In genomic region chr1:172295751-172296197, GRCm38 (mm10) we compare ENCODE assay signal across 9 mouse cellular contexts. TPM values are rescaled to one million over a fixed set of nuclear protein-coding genes. Genes with fewer than 3 reads are reported as not detected.
A peak's percentile ranks its signal among the peaks of the same experiment; 100 is the strongest.
DNase-seq lines count a peak whose midpoint lies in the region; ATAC-seq and TF ChIP-seq lines count a peak whose summit lies in the region.
"Had no signal": no experiment of that assay in that cellular context is flagged by ENCODE, and none has a peak within 500 bp of the region (broad histone marks: within the 10 kb centered on the region; RNA-seq: fewer than 3 reads in every experiment).

No protein-coding gene starts in this region.

- H3K9me3 ChIP-seq in lung, embryonic 14.5 days (ENCODE audit: low read depth, low read length), result no peaks in the 10 kb centered on the region
- no peaks in the 10 kb centered on the region for H3K9me3 ChIP-seq in embryonic facial prominence, embryonic 15.5 days (replicated peaks)
- no peaks in the 10 kb centered on the region for H3K9me3 ChIP-seq in heart, embryonic 16.5 days (replicated peaks; ENCODE audit: control insufficient read depth, low read length)
- H3K9me3 ChIP-seq in midbrain, embryonic 15.5 days, result no peaks in the 10 kb centered on the region
- H3K9me3 ChIP-seq in liver, postnatal 0 days (ENCODE audit: low read length), result no peaks in the 10 kb centered on the region

- H3K27ac ChIP-seq in lung, embryonic 14.5 days (ENCODE audit: low read depth), result peak overlapping the region; percentile 19; the same call in 1 of the 2 replicates
- H3K27ac ChIP-seq in embryonic facial prominence, embryonic 15.5 days (replicated peaks), result no peak overlapping the region
- H3K27ac ChIP-seq in heart, embryonic 16.5 days (ENCODE audit: low read length), result peak overlapping the region; percentile 90
- H3K27ac ChIP-seq in midbrain, embryonic 15.5 days, result peak overlapping the region; percentile 72
- no peak overlapping the region for H3K27ac ChIP-seq in liver, postnatal 0 days (ENCODE audit: low read depth)

- H3K4me1 ChIP-seq in lung, embryonic 14.5 days (ENCODE audit: insufficient read depth), result peaks cover 15% of the 10 kb centered on the region
- peaks cover 34% of the 10 kb centered on the region for H3K4me1 ChIP-seq in embryonic facial prominence, embryonic 15.5 days
- peaks cover 33% of the 10 kb centered on the region for H3K4me1 ChIP-seq in heart, embryonic 16.5 days (ENCODE audit: control insufficient read depth, insufficient read depth, low read length)
- H3K4me1 ChIP-seq in midbrain, embryonic 15.5 days, result peaks cover 8% of the 10 kb centered on the region
- H3K4me1 ChIP-seq in liver, postnatal 0 days (ENCODE audit: insufficient read depth), result 0 out of 2 replicates have a peak, but pooled peaks cover 4% of the 10 kb centered on the region

- ATAC-seq in lung, embryonic 14.5 days (ENCODE audit: insufficient read depth), result peak; percentile 37; the same call in 1 of the 2 replicates
- ATAC-seq in embryonic facial prominence, embryonic 15.5 days (ENCODE audit: insufficient number of reproducible peaks, low FRiP score, low TSS enrichment, low read depth), result no peak
- no peak for ATAC-seq in heart, embryonic 16.5 days (replicated peaks; ENCODE audit: extremely low read depth, insufficient read depth, low FRiP score)
- ATAC-seq in midbrain, embryonic 15.5 days (replicated peaks), result peak; percentile 73
- no peak for ATAC-seq in liver, postnatal 0 days

- no peak for TF ChIP-seq CTCF in lung, embryonic 14.5 days (IDR thresholded peaks at IDR 0.05; ENCODE audit: low read depth)
- TF ChIP-seq CTCF in liver, postnatal 0 days (IDR thresholded peaks at IDR 0.05; ENCODE audit: low read depth), result no peak

- TF ChIP-seq EP300 in liver, postnatal 0 days (IDR thresholded peaks at IDR 0.05; ENCODE audit: low read depth), result no peak

- no peaks in the 10 kb centered on the region for H3K27me3 ChIP-seq in lung, embryonic 14.5 days (ENCODE audit: insufficient read depth, low read length)
- no peaks in the 10 kb centered on the region for H3K27me3 ChIP-seq in embryonic facial prominence, embryonic 15.5 days
- no peaks in the 10 kb centered on the region for H3K27me3 ChIP-seq in heart, embryonic 16.5 days (ENCODE audit: control insufficient read depth, insufficient read depth, low read length)
- no peaks in the 10 kb centered on the region for H3K27me3 ChIP-seq in midbrain, embryonic 15.5 days (replicated peaks)
- no peaks in the 10 kb centered on the region for H3K27me3 ChIP-seq in liver, postnatal 0 days (ENCODE audit: insufficient read depth, low read length)

- H3K4me3 ChIP-seq in lung, embryonic 14.5 days (ENCODE audit: low read depth, low read length), result no peak overlapping the region
- H3K4me3 ChIP-seq in embryonic facial prominence, embryonic 15.5 days (replicated peaks), result no peak overlapping the region
- peak overlapping the region; percentile 53 for H3K4me3 ChIP-seq in heart, embryonic 16.5 days (ENCODE audit: low read length)
- H3K4me3 ChIP-seq in midbrain, embryonic 15.5 days, result peak overlapping the region; percentile 22; the same call in 1 of the 2 replicates
- no peak overlapping the region for H3K4me3 ChIP-seq in liver, postnatal 0 days (ENCODE audit: low read depth, low read length)

- WGBS in lung, embryonic 14.5 days, result 26% methylated on average over 4 of the region's 4 CpGs
- WGBS in embryonic facial prominence, embryonic 15.5 days, result 43% methylated on average over 4 of the region's 4 CpGs
- WGBS in heart, embryonic 16.5 days, result 46% methylated on average over 4 of the region's 4 CpGs
- WGBS in midbrain, embryonic 15.5 days, result 35% methylated on average over 4 of the region's 4 CpGs
- WGBS in liver, postnatal 0 days (ENCODE audit: insufficient replicate concordance), result 56% methylated on average over 4 of the region's 4 CpGs

- H3K4me2 ChIP-seq in lung, embryonic 14.5 days, result peak overlapping the region; percentile 52
- H3K4me2 ChIP-seq in embryonic facial prominence, embryonic 15.5 days (replicated peaks), result 0 out of 2 replicates have a peak overlapping the region, but pooled peaks have one; percentile 39
- H3K4me2 ChIP-seq in heart, embryonic 16.5 days (ENCODE audit: low read depth, low read length), result peak overlapping the region; percentile 68
- H3K4me2 ChIP-seq in midbrain, embryonic 15.5 days, result peak overlapping the region; percentile 28; the same call in 1 of the 2 replicates
- no peak overlapping the region for H3K4me2 ChIP-seq in liver, postnatal 0 days (ENCODE audit: low read depth, low read length)

- peak; percentile 73 for DNase-seq in lung, embryonic 14.5 days
- no peak for DNase-seq in lung, postnatal 36 days
- no peak for DNase-seq in adrenal gland, adult 8-10 months
- no peak for DNase-seq in liver, postnatal 0 days
- DNase-seq in urinary bladder, postnatal 10 days (ENCODE audit: low spot score), result no peak

- H3K9ac ChIP-seq in lung, embryonic 14.5 days, result no peak overlapping the region
- H3K9ac ChIP-seq in embryonic facial prominence, embryonic 15.5 days, result no peak overlapping the region
- H3K9ac ChIP-seq in heart, embryonic 16.5 days (ENCODE audit: low read length), result peak overlapping the region; percentile 39
- no peak overlapping the region for H3K9ac ChIP-seq in midbrain, embryonic 15.5 days
- no peak overlapping the region for H3K9ac ChIP-seq in liver, postnatal 0 days (replicated peaks)

- H3K36me3 ChIP-seq in lung, embryonic 14.5 days (ENCODE audit: insufficient read depth), result no peaks in the 10 kb centered on the region
- no peaks in the 10 kb centered on the region for H3K36me3 ChIP-seq in embryonic facial prominence, embryonic 15.5 days
- H3K36me3 ChIP-seq in heart, embryonic 16.5 days (ENCODE audit: control insufficient read depth, insufficient read depth), result peaks cover 7% of the 10 kb centered on the region; the same call in 1 of the 2 replicates
- no peaks in the 10 kb centered on the region for H3K36me3 ChIP-seq in midbrain, embryonic 15.5 days (replicated peaks)
- H3K36me3 ChIP-seq in liver, postnatal 0 days (replicated peaks; ENCODE audit: insufficient read depth, low read length), result no peaks in the 10 kb centered on the region

RNA-seq across cellular contexts. Expression of gene Atp1a2, which starts 2.1 kb away (rescaled TPM):
- 1.3 and 1.4 TPM in 2 replicates for polyA plus RNA-seq in lung, embryonic 14.5 days (2014; fragmentation: Nextera tagmentation; extraction: Ambion mirVana)
- 4.7 and 5.6 TPM in 2 replicates for polyA plus RNA-seq in embryonic facial prominence, embryonic 15.5 days (2015; fragmentation: Nextera tagmentation; extraction: Ambion mirVana)
- polyA plus RNA-seq in heart, embryonic 16.5 days (2015; fragmentation: Nextera tagmentation; extraction: Ambion mirVana), result 18.7 and 20.7 TPM in 2 replicates
- 56.5 and 63.1 TPM in 2 replicates for polyA plus RNA-seq in midbrain, embryonic 15.5 days (2015; fragmentation: Nextera tagmentation; extraction: Ambion mirVana)
- 100 to 1,000 TPM in 1 of 4 experiments, 10 to 100 TPM in 3; 34.9 to 107 (median 92.5) TPM for total RNA-seq in adrenal gland, adult 8-10 months (2022)
- 0.29 and 1.4 TPM in 2 replicates for polyA plus RNA-seq in liver, postnatal 0 days (2015; fragmentation: Nextera tagmentation; extraction: Ambion mirVana)

RNA-seq across cellular contexts. Expression of gene Kcnj9, which starts 33.3 kb away (rescaled TPM):
- polyA plus RNA-seq in lung, embryonic 14.5 days (2014; fragmentation: Nextera tagmentation; extraction: Ambion mirVana), result 0.04 TPM in 1 of 2 replicates, not detected in the other
- 0.14 and 0.28 TPM in 2 replicates for polyA plus RNA-seq in embryonic facial prominence, embryonic 15.5 days (2015; fragmentation: Nextera tagmentation; extraction: Ambion mirVana)
- not detected in 2 replicates for polyA plus RNA-seq in heart, embryonic 16.5 days (2015; fragmentation: Nextera tagmentation; extraction: Ambion mirVana)
- polyA plus RNA-seq in midbrain, embryonic 15.5 days (2015; fragmentation: Nextera tagmentation; extraction: Ambion mirVana), result 5.6 and 5.9 TPM in 2 replicates
- total RNA-seq in adrenal gland, adult 8-10 months (2022), result under 1 TPM; 0.10 to 0.95 (median 0.48) TPM
- 0.07 TPM in 2 replicates for polyA plus RNA-seq in liver, postnatal 0 days (2015; fragmentation: Nextera tagmentation; extraction: Ambion mirVana)

RNA-seq across cellular contexts. Expression of gene Igsf8, which starts 34.3 kb away (rescaled TPM):
- polyA plus RNA-seq in lung, embryonic 14.5 days (2014; fragmentation: Nextera tagmentation; extraction: Ambion mirVana), result 38.6 and 47.8 TPM in 2 replicates
- polyA plus RNA-seq in embryonic facial prominence, embryonic 15.5 days (2015; fragmentation: Nextera tagmentation; extraction: Ambion mirVana), result 71.9 and 73.4 TPM in 2 replicates
- polyA plus RNA-seq in heart, embryonic 16.5 days (2015; fragmentation: Nextera tagmentation; extraction: Ambion mirVana), result 25.3 and 30.6 TPM in 2 replicates
- 66.2 and 77.2 TPM in 2 replicates for polyA plus RNA-seq in midbrain, embryonic 15.5 days (2015; fragmentation: Nextera tagmentation; extraction: Ambion mirVana)
- 10 to 100 TPM; 32.7 to 37.0 (median 35.8) TPM for total RNA-seq in adrenal gland, adult 8-10 months (2022)
- polyA plus RNA-seq in liver, postnatal 0 days (2015; fragmentation: Nextera tagmentation; extraction: Ambion mirVana), result 12.8 and 13.1 TPM in 2 replicates

RNA-seq across cellular contexts. Expression of gene Atp1a4, which starts 37.6 kb away (rescaled TPM):
- not detected in 2 replicates for polyA plus RNA-seq in lung, embryonic 14.5 days (2014; fragmentation: Nextera tagmentation; extraction: Ambion mirVana)
- not detected in 2 replicates for polyA plus RNA-seq in embryonic facial prominence, embryonic 15.5 days (2015; fragmentation: Nextera tagmentation; extraction: Ambion mirVana)
- 0.16 and 0.17 TPM in 2 replicates for polyA plus RNA-seq in heart, embryonic 16.5 days (2015; fragmentation: Nextera tagmentation; extraction: Ambion mirVana)
- polyA plus RNA-seq in midbrain, embryonic 15.5 days (2015; fragmentation: Nextera tagmentation; extraction: Ambion mirVana), result 0.05 TPM in 1 of 2 replicates, not detected in the other
- 1 to 10 TPM in 2 of 4 experiments, under 1 TPM in 2; 0.12 to 1.1 (median 0.76) TPM for total RNA-seq in adrenal gland, adult 8-10 months (2022)
- polyA plus RNA-seq in liver, postnatal 0 days (2015; fragmentation: Nextera tagmentation; extraction: Ambion mirVana), result 0.04 and 0.08 TPM in 2 replicates
- polyA plus RNA-seq: neural tube, embryonic 11.5 days had no signal

RNA-seq across cellular contexts. Expression of gene Kcnj10, which starts 45.2 kb away (rescaled TPM):
- polyA plus RNA-seq in lung, embryonic 14.5 days (2014; fragmentation: Nextera tagmentation; extraction: Ambion mirVana), result 0.18 and 0.24 TPM in 2 replicates
- 0.09 and 0.14 TPM in 2 replicates for polyA plus RNA-seq in embryonic facial prominence, embryonic 15.5 days (2015; fragmentation: Nextera tagmentation; extraction: Ambion mirVana)
- polyA plus RNA-seq in heart, embryonic 16.5 days (2015; fragmentation: Nextera tagmentation; extraction: Ambion mirVana), result 0.04 and 0.05 TPM in 2 replicates
- 1.8 TPM in 2 replicates for polyA plus RNA-seq in midbrain, embryonic 15.5 days (2015; fragmentation: Nextera tagmentation; extraction: Ambion mirVana)
- 1 to 10 TPM; 1.0 to 2.6 (median 1.7) TPM for total RNA-seq in adrenal gland, adult 8-10 months (2022)
- polyA plus RNA-seq in liver, postnatal 0 days (2015; fragmentation: Nextera tagmentation; extraction: Ambion mirVana), result 0.17 and 0.19 TPM in 2 replicates

Comparison
In these comparisons a context has a peak if more than half of its experiments do, and no peak if none do; other contexts are left out.
1. ATAC-seq: peak in lung, embryonic 14.5 days (single experiment) and midbrain, embryonic 15.5 days (single experiment); none in embryonic facial prominence, embryonic 15.5 days (single experiment), heart, embryonic 16.5 days (single experiment) and liver, postnatal 0 days (single experiment).
2. H3K27ac ChIP-seq: peak in lung, embryonic 14.5 days (single experiment), heart, embryonic 16.5 days (single experiment) and midbrain, embryonic 15.5 days (single experiment); none in embryonic facial prominence, embryonic 15.5 days (single experiment) and liver, postnatal 0 days (single experiment).
3. H3K4me3 ChIP-seq: peak in heart, embryonic 16.5 days (single experiment) and midbrain, embryonic 15.5 days (single experiment); none in lung, embryonic 14.5 days (single experiment), embryonic facial prominence, embryonic 15.5 days (single experiment) and liver, postnatal 0 days (single experiment).